Mouse (Mus musculus) kidney, adult 2 months (tissue): Measurements from ENCODE around the gene Smyd3.

Experiments used
- CTCF ChIP-seq: fragments of 200-500 bp; conservative IDR thresholded peaks from 2 replicates; pipeline ENCODE4 v1.5.1; 2011; ENCODE audit warnings: low read depth, mild to moderate bottlenecking, control low read depth, low read length, moderate library complexity, mixed read lengths; ENCODE audit not compliant: insufficient read depth, insufficient read length
- POLR2A ChIP-seq: fragments of 200-500 bp; IDR thresholded peaks from one replicate; pipeline ENCODE4 v1.6.1; 2011; ENCODE audit warnings: low read depth, low read length, control low read depth

GRCm38 (mm10) chr1:179567558-179567957 lies 49.7 kb upstream of the Smyd3 start:
- TF ChIP-seq CTCF (no peak), POLR2A (no peak)
